Mouse (Mus musculus) urinary bladder, postnatal 4 days (tissue): ENCODE results near the gene Usp20.
A peak's percentile ranks its signal among the peaks of the same experiment; 100 is the strongest.

Source experiments
- DNase-seq, 2 experiments: peaks; one replicate each; pipeline ENCODE4 v3.0.0; 2021 to 2022; ENCODE audit warnings: low spot score in 2 of 2

Gene Usp20

GRCm38 (mm10) chr2:30985111-30986020, 3.3 kb downstream of the Usp20 start:
- DNase-seq = peak in 1 of 2 experiments; percentile 66

GRCm38 (mm10) chr2:30990221-30990620, 8.1 kb downstream of the Usp20 start:
- no peak for DNase-seq

GRCm38 (mm10) chr2:30994853-30995252, 12.8 kb downstream of the Usp20 start:
- no peak for DNase-seq

- DNase-seq = no peak
Measured at GRCm38 (mm10) chr2:30995432-30995996, 13.4 kb downstream of the Usp20 start.

GRCm38 (mm10) chr2:30998443-30999260, 16.6 kb downstream of the Usp20 start:
- DNase-seq = no peak

GRCm38 (mm10) chr2:31002857-31003256, 20.8 kb downstream of the Usp20 start:
- no peak for DNase-seq

- DNase-seq = no peak
Measured at GRCm38 (mm10) chr2:31005453-31005852, 23.4 kb downstream of the Usp20 start.

- DNase-seq = no peak
Measured at GRCm38 (mm10) chr2:31006434-31006833, 24.4 kb downstream of the Usp20 start.

- no peak for DNase-seq
Measured at GRCm38 (mm10) chr2:31007208-31007607, 25.1 kb downstream of the Usp20 start.

GRCm38 (mm10) chr2:31013371-31014120, 31.5 kb downstream of the Usp20 start:
- DNase-seq = no peak

GRCm38 (mm10) chr2:31017625-31018317, 35.7 kb downstream of the Usp20 start:
- no peak for DNase-seq

GRCm38 (mm10) chr2:31018519-31018918, 36.4 kb downstream of the Usp20 start:
- DNase-seq = no peak

- no peak for DNase-seq
Measured at GRCm38 (mm10) chr2:31019011-31019410, 36.9 kb downstream of the Usp20 start.

- no peak for DNase-seq
Measured at GRCm38 (mm10) chr2:31020202-31020601, 38.1 kb downstream of the Usp20 start.

- no peak for DNase-seq
Measured at GRCm38 (mm10) chr2:31023940-31024339, 41.9 kb downstream of the Usp20 start.

GRCm38 (mm10) chr2:31024618-31025370, 42.7 kb downstream of the Usp20 start:
- no peak for DNase-seq

GRCm38 (mm10) chr2:31025458-31025857, 43.4 kb downstream of the Usp20 start:
- no peak for DNase-seq

- DNase-seq = no peak
Measured at GRCm38 (mm10) chr2:31026642-31027041, 44.6 kb downstream of the Usp20 start.

GRCm38 (mm10) chr2:31031972-31032371, 49.9 kb downstream of the Usp20 start:
- DNase-seq = no peak

- DNase-seq = no peak
Measured at GRCm38 (mm10) chr2:31036811-31037210, 54.7 kb downstream of the Usp20 start.
